Mouse (Mus musculus): Measurements from ENCODE around the gene Sycp2l.
"Not testable (repeated sequence)": the region's sequence is repeated elsewhere in the genome, so short reads cannot be mapped to it uniquely, and the experiment has no call there.

Gene Sycp2l

GRCm38 (mm10) chr13:41129061-41129460 is 15.0 kb downstream of the Sycp2l start:
- DNase-seq: no peak

GRCm38 (mm10) chr13:41134901-41135300 is 20.8 kb downstream of the Sycp2l start:
- peak; percentile 83 for DNase-seq

- no peak for DNase-seq
Observed at GRCm38 (mm10) chr13:41145433-41145970, 31.4 kb downstream of the Sycp2l start.

- DNase-seq: peak; percentile 70
Observed at GRCm38 (mm10) chr13:41146271-41146670, 32.2 kb downstream of the Sycp2l start.

- DNase-seq: no peak
Observed at GRCm38 (mm10) chr13:41153146-41153545, 39.0 kb downstream of the Sycp2l start.

GRCm38 (mm10) chr13:41158426-41158825 is 44.3 kb downstream of the Sycp2l start:
- no peak for DNase-seq

GRCm38 (mm10) chr13:41187886-41188285 is 73.8 kb downstream of the Sycp2l start:
- no peak for DNase-seq

- DNase-seq: no peak
Observed at GRCm38 (mm10) chr13:41195640-41196333, 81.7 kb downstream of the Sycp2l start.

- no peak for DNase-seq
Observed at GRCm38 (mm10) chr13:41200861-41201260, 86.8 kb downstream of the Sycp2l start.

GRCm38 (mm10) chr13:41203289-41203688 is 89.2 kb downstream of the Sycp2l start:
- no peak for DNase-seq

GRCm38 (mm10) chr13:41203691-41204090 is 89.6 kb downstream of the Sycp2l start:
- no peak for DNase-seq

GRCm38 (mm10) chr13:41205568-41205967 is 91.5 kb downstream of the Sycp2l start:
- DNase-seq: not testable (repeated sequence)

- DNase-seq: no peak
Observed at GRCm38 (mm10) chr13:41206241-41206640, 92.1 kb downstream of the Sycp2l start.

GRCm38 (mm10) chr13:41211276-41211675 is 97.2 kb downstream of the Sycp2l start:
- DNase-seq: no peak

GRCm38 (mm10) chr13:41212558-41213322 is 98.6 kb downstream of the Sycp2l start:
- DNase-seq: peak; percentile 34

- no peak for DNase-seq
Observed at GRCm38 (mm10) chr13:41215669-41216068, 101.6 kb downstream of the Sycp2l start.

- DNase-seq: no peak
Observed at GRCm38 (mm10) chr13:41216236-41216635, 102.1 kb downstream of the Sycp2l start.

- no peak for DNase-seq
Observed at GRCm38 (mm10) chr13:41219056-41219455, 104.9 kb downstream of the Sycp2l start.

- DNase-seq: no peak
Observed at GRCm38 (mm10) chr13:41219687-41220303, 105.7 kb downstream of the Sycp2l start.

GRCm38 (mm10) chr13:41220304-41220834 is 106.3 kb downstream of the Sycp2l start, which contains the start of gene Elovl2:
Elovl2 (minus strand) TSS chr13:41220405.
- peak; percentile 91 for DNase-seq

All from kidney, postnatal 10 days (tissue).